Mouse (Mus musculus): ENCODE results near the gene Macf1.
"Not testable (repeated sequence)": the region's sequence is repeated elsewhere in the genome, so short reads cannot be mapped to it uniquely, and the experiment has no call there.

The Macf1 gene

DNA sequence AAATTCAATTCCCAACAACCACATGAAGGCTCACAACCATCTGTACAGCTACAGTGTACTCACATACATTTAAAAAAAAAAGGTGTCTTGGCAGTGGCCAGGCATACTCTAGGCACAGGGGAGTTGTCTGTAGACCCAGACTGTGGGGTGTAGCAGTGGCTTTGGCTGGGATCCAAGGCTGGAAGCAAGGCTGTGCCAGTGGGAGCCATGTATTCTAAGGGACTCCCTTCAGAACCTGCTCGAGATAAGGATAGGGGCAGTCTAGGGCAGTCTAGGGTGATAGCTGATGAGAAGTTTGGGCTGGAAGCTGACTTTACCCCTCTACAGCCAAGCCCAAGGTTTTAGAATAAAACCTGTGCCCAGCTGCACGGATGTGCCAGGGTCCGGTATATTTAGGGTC is 358.1 kb downstream of the Macf1 start:
- DNase-seq (ENCODE audit: extremely low read depth, insufficient read length, low spot score) = no peak

GRCm38 (mm10) chr4:123323534-123323933 is 360.6 kb downstream of the Macf1 start, which contains the start of gene Oxct2a:
Gene Oxct2a, minus strand, starts transcription at chr4:123323634.
- DNase-seq (ENCODE audit: extremely low read depth, insufficient read length, low spot score) = no peak

DNA sequence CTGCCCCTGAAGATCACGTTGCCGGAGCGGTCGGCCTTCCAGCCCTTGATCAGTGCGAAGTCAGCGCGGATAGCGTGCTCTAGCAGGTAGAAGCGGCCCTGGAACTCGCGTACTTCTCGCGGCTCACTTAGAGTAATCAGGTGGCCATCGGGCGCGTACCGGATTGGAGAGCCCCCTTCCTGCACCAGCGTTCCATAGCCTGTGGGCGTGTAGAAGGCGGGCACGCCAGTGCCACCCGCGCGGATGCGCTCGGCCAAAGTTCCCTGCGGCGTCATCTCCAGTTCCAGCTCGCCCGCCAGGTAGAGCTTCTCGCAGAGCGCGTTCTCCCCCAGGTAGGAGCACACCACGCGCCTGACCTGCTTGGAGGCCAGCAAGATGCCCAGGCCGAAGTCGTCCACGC is 361.2 kb downstream of the Macf1 start:
- DNase-seq (ENCODE audit: extremely low read depth, insufficient read length, low spot score) = not testable (repeated sequence)

DNA sequence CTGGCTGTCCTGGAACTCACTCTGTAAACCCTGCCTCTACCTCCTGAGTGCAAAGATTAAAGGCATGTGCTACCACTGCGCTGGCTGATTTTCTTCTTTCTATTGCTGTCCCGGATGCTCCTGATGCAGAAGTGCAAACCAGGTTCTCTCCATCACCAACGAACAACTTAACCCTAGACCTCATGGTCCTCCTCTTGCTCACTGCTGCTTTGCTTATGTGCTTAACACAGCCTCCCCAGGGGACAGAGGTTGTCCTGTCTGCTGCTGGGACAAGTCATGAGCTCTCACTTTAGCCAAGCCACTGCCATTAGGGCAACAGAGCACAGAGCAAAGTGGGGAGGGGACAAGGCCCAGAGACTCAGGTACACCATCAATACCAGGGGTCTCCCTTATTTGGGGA is 369.7 kb downstream of the Macf1 start:
- no peak for DNase-seq (ENCODE audit: extremely low read depth, insufficient read length, low spot score)

- no peak for DNase-seq (ENCODE audit: extremely low read depth, insufficient read length, low spot score)
These were observed 371.1 kb downstream of the Macf1 start for GRCm38 (mm10) chr4:123313010-123313409.

GRCm38 (mm10) chr4:123311845-123312244 is 372.3 kb downstream of the Macf1 start:
- no peak for DNase-seq (ENCODE audit: extremely low read depth, insufficient read length, low spot score)

GRCm38 (mm10) chr4:123308292-123308691 is 375.9 kb downstream of the Macf1 start:
- DNase-seq (ENCODE audit: extremely low read depth, insufficient read length, low spot score) = no peak

- DNase-seq (ENCODE audit: extremely low read depth, insufficient read length, low spot score) = no peak
These were observed 377.2 kb downstream of the Macf1 start for GRCm38 (mm10) chr4:123306999-123307398.

GRCm38 (mm10) chr4:123305789-123306188 is 378.4 kb downstream of the Macf1 start:
- peak; percentile 45 for DNase-seq (ENCODE audit: extremely low read depth, insufficient read length, low spot score)
